Mouse (Mus musculus): ENCODE results near the gene Zfp629.

Gene Zfp629

GRCm38 (mm10) chr7:127564381-127565150 lies 51.0 kb downstream of the Zfp629 start:
- DNase-seq (ENCODE audit: low spot score in 2 of 2) = no peak

GRCm38 (mm10) chr7:127561340-127561858 lies 54.2 kb downstream of the Zfp629 start, which contains the start of gene Tmem265:
Gene Tmem265, plus strand, starts transcription at chr7:127561390.
- no peak for DNase-seq (ENCODE audit: low spot score in 2 of 2)

- DNase-seq (ENCODE audit: low spot score in 2 of 2) = no peak
Measured at GRCm38 (mm10) chr7:127560580-127560979, 55.0 kb downstream of the Zfp629 start.

Measured in frontal cortex, postnatal 10 days (tissue).